Mouse (Mus musculus): ENCODE results near the gene Kcng3.

DNA sequence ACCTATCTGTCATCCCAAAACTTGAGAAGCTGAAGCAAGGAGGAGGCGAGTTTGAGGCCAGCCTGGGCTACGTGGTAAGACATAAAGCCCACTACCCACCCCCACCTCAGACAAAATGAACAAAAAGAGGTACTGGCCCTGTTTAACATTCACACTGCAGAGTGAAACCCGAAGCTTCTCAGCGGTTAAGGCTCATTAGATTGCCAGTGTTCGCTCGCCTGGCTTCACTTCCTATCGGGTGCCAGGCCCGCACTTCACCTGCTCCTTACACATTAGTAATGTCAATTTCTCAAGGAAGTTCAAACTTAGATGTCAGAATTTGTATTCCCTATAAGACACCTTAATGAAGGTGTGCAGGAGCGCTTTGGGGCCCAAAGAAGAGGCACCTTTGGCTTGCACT lies 25.7 kb upstream of the Kcng3 start:
- TF ChIP-seq EP300 (IDR thresholded peaks at IDR 0.05; ENCODE audit: insufficient read depth, low read depth, low read length) (no peak), CTCF (IDR thresholded peaks at IDR 0.05; ENCODE audit: low read depth, low read length) (no peak), POLR2A (IDR thresholded peaks at IDR 0.05; ENCODE audit: insufficient read depth, low read length) (no peak)
